Mouse (Mus musculus): ENCODE results near the gene Kcnab3. TPM values are rescaled to one million over a fixed set of nuclear protein-coding genes. Genes with fewer than 3 reads are reported as not detected.

Kcnab3 gene
- polyA plus RNA-seq (2012; rRNA removed): 0.10 and 0.15 TPM in 2 replicates

GRCm38 (mm10) chr11:69325628-69326407 is at the start of gene Kcnab3:
Kcnab3 (plus strand) TSS chr11:69326258.

GRCm38 (mm10) chr11:69323667-69324111 is 2.4 kb upstream of the Kcnab3 start, which contains the start of the genes Cntrob and Trappc1:
Cntrob (minus strand) TSS chr11:69323775.
Trappc1 (plus strand) TSS chr11:69323980.

GRCm38 (mm10) chr11:69340161-69341131 is 14.4 kb downstream of the Kcnab3 start, which contains the start of gene Rnf227:
Rnf227 (plus strand) TSS chr11:69340461.

GRCm38 (mm10) chr11:69369215-69369989 is 43.3 kb downstream of the Kcnab3 start, which contains the start of gene Chd3:
Chd3 (minus strand) TSS chr11:69369406.

Other genes with a start within 250 kb of the Kcnab3 start
- gene Vamp2, start 237.8 kb upstream of the Kcnab3 start, polyA plus RNA-seq (2012; rRNA removed): 19.1 and 24.8 TPM in 2 replicates
- gene Per1, start 231.0 kb upstream of the Kcnab3 start, polyA plus RNA-seq (2012; rRNA removed): 1.5 and 1.9 TPM in 2 replicates
- gene Hes7, start 205.9 kb upstream of the Kcnab3 start, polyA plus RNA-seq (2012; rRNA removed): 0.09 and 0.10 TPM in 2 replicates
- gene 9130213A22Rik, start 203.7 kb upstream of the Kcnab3 start, polyA plus RNA-seq (2012; rRNA removed): 0.03 and 0.07 TPM in 2 replicates
- 0.05 and 0.08 TPM in 2 replicates for gene Aloxe3, start 200.4 kb upstream of the Kcnab3 start, polyA plus RNA-seq (2012; rRNA removed)
- gene Alox12b, start 169.3 kb upstream of the Kcnab3 start, polyA plus RNA-seq (2012; rRNA removed): not detected in 2 replicates
- gene Alox8, start 128.4 kb upstream of the Kcnab3 start, polyA plus RNA-seq (2012; rRNA removed): 0.01 TPM in 2 replicates
- gene Gucy2e, start 89.2 kb upstream of the Kcnab3 start, polyA plus RNA-seq (2012; rRNA removed): under 0.01 TPM in 1 of 2 replicates, not detected in the other
- 9.3 and 9.8 TPM in 2 replicates for gene Cntrob, start 2.5 kb upstream of the Kcnab3 start, polyA plus RNA-seq (2012; rRNA removed)
- 55.4 and 56.6 TPM in 2 replicates for gene Trappc1, start 2.3 kb upstream of the Kcnab3 start, polyA plus RNA-seq (2012; rRNA removed)
- gene Rnf227, start 14.2 kb downstream of the Kcnab3 start, polyA plus RNA-seq (2012; rRNA removed): 0.39 and 0.54 TPM in 2 replicates
- gene Chd3, start 43.1 kb downstream of the Kcnab3 start, polyA plus RNA-seq (2012; rRNA removed): 12.1 and 13.2 TPM in 2 replicates
- gene Naa38, start 69.2 kb downstream of the Kcnab3 start, polyA plus RNA-seq (2012; rRNA removed): 67.1 and 70.4 TPM in 2 replicates
- gene Cyb5d1, start 69.4 kb downstream of the Kcnab3 start, polyA plus RNA-seq (2012; rRNA removed): 9.2 and 9.3 TPM in 2 replicates
- gene Tmem88, start 72.0 kb downstream of the Kcnab3 start, polyA plus RNA-seq (2012; rRNA removed): 3.5 and 4.0 TPM in 2 replicates
- gene Kdm6b, start 87.4 kb downstream of the Kcnab3 start, polyA plus RNA-seq (2012; rRNA removed): 0.93 and 1.4 TPM in 2 replicates
- 0.01 and 0.06 TPM in 2 replicates for gene Dnah2, start 222.9 kb downstream of the Kcnab3 start, polyA plus RNA-seq (2012; rRNA removed)
- 0.90 and 0.99 TPM in 2 replicates for gene Efnb3, start 233.9 kb downstream of the Kcnab3 start, polyA plus RNA-seq (2012; rRNA removed)